Mouse (Mus musculus): ENCODE results near the gene Ltbp3.
"Not testable (repeated sequence)": the region's sequence is repeated elsewhere in the genome, so short reads cannot be mapped to it uniquely, and the experiment has no call there.

The Ltbp3 gene

DNA sequence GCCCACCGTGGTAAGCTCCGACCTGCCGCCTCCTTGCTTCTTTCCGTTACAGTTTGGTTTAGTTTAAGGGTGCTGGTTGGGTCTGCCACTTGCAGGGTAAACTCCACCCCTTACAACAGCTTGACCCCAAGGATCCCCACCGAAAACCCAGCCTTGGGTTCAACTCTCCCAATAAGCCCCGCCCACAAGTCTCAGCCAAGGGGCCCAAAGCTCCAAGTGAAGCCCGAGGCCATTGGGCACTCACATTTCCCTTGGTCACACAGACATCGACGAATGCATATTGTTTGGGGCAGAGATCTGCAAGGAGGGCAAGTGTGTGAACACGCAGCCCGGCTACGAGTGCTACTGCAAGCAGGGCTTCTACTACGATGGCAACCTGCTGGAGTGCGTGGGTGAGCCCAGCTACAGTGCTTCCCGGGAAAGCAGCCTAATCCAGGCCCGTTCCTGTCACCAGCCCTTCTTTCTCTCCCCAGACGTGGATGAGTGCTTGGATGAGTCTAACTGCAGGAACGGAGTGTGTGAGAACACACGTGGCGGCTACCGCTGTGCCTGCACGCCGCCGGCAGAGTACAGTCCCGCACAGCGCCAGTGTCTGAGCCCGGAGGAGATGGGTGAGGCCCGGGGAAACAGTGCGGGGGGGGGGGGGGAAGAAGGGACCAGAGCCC is 15.7 kb downstream of the Ltbp3 start:
- DNase-seq, result no peak

DNA sequence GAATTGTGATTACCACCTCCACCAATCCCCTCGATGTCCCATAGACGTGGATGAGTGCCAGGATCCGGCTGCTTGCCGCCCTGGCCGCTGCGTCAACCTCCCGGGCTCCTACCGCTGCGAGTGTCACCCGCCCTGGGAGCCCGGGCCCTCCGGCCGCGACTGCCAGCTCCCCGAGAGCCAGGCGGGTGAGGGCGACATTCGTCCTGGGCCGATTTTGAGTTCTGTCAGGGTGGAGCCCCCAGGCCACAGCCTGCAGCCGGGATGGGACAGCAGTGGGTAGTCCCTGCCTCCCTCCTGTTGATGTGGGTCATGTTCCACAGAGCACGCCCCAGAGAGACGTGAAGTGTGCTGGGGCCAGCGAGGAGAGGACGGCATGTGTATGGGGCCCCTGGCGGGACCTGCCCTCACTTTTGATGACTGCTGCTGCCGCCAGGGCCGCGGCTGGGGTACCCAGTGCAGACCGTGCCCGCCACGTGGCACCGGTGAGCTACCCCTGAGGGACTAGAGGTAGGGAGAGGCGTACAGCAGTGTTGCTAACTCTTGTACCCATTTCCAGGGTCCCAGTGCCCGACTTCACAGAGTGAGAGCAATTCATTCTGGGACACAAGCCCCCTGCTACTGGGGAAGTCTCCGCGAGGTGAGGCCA is 16.4 kb downstream of the Ltbp3 start:
- no peak for DNase-seq

DNA sequence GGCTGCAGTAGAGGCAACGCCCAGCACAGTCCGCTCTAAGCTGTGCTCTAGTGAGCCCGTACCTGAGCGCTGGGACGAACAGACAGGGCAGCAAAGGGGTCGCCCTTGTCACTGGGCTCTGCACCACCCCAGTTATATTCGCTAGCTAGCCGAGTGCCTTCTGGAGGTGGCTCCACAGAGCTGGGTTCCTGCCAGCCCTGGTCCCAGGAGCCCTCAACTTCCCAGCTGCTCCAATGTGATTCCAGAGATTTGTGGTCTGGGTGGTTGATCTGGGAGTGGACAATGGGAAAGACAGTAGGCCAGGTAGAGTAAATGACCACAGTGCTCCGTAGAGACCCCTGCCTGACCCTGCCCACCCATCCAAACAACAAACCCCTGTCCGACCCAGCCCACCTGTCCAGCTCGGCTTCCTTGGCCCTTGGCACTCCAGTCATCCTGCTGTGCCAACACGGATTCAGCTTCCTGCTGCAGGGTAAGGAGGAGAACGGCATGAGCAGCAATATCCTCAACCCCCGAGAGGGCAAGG is 18.2 kb downstream of the Ltbp3 start:
- DNase-seq, result no peak

DNA sequence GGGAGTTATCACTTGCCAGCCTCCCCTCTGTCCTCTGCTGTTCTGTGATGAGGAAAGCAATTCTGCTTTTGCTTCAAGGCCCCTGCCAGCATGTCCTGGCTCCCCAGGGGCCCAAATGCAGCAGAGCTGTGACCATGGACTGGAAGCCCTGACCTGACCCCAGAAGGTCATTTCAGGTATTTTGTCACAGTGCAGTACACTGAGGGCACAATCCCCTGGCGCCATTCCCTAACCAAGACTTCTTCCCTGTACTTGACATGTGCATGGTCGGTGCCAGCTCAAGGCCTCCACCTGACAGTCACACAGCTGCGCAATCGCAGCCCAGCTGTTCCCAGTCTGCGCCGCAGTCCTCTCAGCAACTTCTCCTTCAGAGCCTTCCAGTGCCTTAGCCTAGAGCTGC is 22.5 kb downstream of the Ltbp3 start:
- DNase-seq, result no peak

DNA sequence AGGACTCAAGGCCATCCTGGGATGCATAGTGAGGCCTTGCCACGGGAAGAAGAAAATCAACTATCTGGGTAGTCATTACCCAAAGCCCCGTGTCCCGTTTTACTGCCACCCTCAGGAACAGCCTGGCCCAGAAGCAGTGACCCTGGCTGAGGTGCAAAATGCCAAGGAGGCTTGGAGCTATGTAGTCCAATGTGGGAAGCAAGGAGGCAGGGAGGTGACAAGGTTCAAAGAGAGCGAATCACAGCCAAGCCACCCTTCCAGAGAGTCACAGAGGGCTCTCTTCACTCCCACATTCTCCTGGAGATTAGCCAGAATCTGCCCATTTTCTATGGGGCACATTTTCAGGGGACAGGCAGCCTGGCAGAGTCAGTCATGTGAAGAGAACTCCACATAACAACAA is 26.6 kb downstream of the Ltbp3 start:
- peak; percentile 37 for DNase-seq

DNA sequence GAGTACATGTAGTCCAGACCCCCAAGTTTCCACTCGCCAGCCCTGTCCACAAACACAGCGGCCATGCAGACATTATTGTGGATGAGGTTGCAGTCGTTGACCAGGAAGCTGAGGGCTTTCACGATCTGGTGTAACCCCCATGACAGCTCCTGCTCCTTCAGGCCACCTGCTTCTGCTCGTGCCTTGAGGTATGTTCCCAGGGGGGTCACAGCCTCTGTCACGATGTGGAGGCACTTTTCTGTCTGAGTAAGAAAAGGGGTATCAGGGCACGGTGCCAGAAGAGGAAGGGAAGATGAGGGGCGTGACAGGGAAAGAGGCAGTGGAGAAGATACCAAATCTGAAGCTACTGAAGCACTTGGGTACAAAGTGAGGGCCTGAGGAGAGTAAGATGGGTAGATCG is 29.6 kb downstream of the Ltbp3 start:
- DNase-seq, result no peak

DNA sequence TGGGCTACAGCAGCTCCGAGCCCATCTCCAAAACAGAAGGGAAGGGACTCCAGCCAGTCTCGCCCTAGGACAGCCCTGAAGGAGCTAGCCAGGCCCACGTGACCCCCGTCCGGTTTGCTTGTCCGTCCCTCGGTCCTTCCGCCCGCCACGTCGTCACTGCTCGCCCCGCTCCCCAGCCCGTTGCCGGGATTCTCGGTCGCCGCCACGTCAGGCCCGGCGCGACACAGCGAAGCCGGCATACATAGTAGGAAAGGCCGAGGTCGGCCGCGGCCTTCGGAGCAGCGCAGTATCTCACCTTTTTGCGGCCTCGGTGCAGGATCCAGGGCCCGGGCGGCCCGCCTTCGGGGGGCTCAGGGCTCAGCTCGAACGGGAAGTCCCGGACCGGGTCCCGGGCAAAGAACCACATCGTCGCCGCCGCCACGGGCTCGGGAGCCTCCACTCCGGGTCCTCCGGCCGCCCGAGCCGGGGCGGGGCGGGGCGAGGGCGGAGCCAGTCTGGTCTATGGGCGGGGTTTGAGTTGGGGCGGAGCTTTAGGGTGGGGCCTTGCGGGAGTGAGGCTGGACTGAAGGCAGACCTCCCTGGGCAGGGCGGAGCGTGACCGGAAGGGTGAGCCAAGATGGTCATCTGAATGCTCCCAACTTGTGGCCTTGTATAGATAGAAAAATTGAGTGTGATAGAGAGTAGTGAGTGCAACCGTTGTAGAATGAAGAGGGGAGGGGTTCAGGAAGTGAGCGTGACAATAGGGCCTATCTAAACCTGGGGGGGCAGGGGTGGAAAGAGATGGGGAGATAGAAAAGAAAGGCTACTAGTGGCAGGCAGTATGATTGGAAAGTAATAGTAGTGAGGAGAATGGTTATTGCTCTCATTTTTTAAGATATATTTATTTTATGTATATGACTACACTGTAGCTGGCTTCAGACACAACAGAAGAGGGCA is 30.5 kb downstream of the Ltbp3 start, which contains the start of gene Scyl1:
Gene Scyl1 (minus strand): TSS at position 495 of the 936 bp plus-strand sequence.
- DNase-seq, result peak; percentile 96

DNA sequence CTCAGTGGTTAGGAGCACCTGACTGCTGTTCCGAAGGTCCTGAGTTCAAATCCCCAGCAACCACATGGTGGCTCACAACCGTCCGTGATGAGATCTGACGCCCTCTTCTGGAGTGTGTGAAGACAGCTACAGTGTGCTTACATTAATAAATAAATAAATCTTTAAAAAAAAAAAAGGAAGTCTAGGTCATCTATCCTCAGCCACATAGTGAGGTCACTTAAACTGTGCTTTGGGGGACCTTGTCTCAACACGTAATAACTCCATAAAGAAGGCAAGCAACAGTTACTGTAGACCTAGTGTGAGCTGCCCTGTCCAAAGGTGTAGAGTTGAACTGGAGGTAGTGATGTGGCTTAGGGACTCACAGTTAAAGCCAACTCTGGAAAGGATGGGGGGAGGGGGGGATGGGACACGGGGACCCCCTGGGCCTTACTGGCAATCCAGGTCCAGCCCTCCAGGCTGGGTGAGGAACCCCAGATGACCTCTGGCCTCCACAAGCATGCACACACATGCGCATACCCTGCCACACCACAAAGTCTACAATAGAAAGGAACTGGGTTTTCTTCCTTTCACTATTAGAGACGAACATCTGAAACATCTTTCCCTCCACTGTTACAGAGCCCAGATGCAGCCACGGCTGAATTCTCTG is 36.8 kb downstream of the Ltbp3 start:
- DNase-seq, result no peak

DNA sequence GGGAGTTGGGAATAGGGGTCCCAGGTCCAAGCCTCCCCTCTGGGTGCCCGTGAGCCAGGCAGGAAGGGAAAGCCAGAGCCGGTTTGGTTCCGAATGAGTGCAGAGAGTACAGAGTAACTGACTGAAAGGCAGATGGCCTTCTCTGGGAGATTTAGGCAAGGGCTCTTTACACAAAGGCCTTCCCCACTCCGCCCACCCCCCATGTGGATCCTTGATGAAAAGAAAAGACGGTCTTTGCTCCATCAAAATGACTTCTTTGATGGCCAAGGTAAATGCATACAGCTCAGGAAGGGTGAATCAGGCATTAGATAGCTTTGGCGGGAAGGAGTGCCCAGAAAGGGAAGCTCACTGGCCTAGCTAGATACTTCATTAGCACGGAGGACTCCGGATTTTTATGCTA is 37.6 kb downstream of the Ltbp3 start:
- DNase-seq, result no peak

DNA sequence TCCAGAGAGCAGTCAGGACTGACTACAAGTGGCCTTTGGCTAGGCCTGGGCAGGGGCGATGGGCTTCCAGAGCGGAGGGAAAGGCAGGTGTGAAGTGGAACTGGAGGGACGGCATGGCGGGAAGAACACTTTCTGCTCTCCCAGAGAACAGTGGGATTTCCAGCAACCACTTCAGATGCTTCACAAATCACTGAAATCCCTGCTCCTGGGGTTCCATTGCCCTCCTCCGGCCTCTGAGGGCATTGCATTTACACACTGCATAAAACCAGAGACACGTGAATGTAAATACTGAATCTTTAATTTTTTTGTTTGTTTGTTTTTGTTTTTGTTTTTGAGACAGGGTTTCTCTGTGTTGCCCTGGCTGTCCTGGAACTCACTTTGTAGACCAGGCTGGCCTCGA is 39.5 kb downstream of the Ltbp3 start:
- DNase-seq, result no peak

DNA sequence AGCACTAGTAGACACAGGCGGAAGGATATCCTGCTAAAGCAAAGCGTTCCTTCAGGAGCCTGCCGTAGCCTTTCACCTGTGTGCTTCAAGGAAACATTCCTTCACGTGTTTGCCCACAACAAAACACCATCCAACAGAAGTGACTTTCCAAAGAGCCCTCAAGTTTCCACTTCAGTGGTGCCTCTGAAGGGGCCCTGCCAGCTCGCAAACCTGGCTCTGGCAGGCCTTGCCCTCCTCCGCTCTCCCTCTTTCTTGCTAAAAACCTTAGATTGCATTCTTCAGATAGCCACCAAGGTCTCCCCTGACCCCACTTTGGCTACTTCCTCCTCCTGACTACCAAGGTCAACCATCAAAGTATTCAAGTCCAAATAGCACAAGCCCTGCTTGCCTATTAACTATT is 40.8 kb downstream of the Ltbp3 start:
- DNase-seq, result no peak

DNA sequence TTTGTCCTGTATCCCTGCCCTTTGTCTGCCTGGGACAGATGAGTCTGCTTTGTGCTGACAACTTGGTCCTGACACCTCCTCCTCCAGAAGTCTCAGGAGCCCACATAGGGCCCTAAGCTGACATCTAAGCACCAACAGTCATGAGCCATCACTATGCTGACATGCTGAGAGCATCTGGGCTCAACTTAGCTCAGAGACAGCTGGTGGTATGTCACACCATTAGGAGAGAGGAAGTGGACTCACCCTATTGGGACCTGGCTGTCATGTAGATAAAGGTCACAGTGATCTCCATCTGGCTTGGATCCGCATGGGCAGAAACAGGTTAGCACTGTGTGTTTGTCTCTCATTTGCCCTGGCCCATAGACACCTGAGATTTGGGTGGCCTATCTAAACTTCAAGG is 41.4 kb downstream of the Ltbp3 start:
- DNase-seq, result no peak

DNA sequence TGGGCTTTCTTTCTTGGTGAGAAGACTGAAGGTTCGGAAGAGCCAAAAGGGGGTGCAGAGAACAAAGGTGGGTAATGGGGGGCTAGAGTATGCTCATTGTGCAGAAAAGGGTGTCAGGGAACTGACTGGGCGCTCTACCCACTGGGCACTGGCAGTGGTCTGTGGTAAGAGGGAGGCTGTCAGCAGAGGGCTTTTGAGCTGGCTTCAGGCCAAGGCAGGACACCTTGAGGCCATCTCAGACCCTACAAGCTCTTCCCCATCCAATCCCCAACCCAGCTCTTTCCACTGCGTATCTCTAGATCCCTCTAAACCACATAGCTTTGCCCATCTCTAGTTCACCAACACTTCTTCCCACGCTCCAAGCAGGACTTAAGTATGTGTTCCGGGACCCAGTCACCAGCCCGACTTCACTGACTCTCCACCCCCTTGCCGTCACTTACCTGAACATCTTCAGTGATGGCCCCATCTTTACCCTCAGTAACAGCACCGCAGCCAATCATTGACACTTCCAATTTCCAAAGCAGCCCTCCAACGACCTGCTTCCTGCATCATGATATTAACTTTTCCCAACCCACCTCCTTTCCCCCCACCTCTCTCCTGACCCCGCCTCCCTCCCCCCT is 44.4 kb downstream of the Ltbp3 start:
- DNase-seq, result no peak

DNA sequence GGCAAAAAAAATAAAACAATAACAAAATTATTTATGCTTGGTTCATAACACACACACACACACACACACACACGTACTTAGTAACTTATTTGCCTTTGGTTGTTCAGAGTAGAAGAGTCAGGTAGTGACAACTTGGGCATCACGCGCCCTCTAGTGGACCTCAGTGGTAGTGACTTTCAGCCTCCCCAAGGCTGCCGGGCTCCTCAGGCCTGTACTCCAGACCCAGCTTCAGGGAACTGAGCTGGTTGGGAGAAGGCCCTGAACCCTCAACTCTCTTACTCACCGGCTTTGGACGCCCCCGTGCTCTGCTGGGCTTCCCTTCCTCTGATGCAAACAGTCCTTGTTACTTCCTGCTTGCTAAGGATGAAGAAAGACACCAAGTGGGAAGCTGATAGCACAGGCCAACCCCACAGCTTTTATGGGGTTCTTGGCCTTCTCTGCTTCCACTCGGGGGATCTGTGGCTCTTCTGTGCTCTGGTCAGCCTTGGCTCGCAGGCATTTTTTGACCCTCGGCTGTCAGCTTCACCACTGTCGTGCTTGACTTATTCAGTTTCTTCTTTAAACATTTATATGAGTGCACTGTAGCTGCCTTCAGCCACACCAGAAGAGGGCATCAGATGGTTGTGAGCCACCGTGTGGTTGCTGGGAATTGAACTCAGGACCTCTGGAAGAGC is 45.9 kb downstream of the Ltbp3 start:
- DNase-seq, result peak; percentile 88

DNA sequence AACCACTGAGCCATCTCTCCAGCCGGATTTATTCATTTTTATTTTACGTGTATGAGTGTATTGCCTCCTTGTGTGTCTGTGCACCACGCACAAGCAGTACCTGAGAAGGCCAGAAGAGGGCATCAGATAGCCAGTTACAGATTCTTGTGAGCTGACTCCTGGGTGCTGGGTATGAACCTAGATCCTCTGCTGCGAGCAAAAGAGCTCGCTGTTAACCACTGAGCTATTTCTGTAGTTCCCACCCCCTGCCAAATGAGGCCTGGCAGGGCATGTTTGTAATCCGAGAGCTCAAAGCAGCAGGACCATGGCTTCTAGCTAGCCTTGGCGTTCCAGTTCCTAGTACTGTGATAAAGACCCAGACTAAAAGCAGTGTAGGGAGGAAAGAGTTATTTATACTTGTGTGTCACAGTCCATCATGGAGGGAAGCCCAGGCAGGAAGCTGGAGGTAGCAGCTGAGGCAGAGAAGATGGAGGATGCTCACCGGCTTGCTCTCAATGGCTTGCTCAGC is 46.5 kb downstream of the Ltbp3 start:
- DNase-seq, result peak; percentile 86

DNA sequence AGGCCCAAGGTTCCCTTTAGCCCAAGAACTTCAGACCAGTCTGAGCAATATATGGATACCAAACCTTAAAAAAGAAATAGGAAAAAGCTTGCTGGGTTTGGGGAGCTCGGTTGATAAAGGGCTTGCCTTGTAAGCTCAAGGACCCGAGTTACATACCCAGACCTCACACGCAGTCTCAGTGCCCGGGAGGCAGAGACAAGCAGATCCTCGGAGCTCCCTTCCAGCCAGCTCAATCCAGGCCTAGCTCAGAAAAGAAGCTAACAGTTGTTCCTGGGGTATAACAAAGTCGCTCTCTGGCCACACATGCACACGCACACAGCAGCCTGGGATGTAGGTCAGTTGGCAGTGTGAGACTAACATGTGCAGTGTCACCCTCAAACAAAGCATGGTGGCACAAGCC is 47.2 kb downstream of the Ltbp3 start:
- DNase-seq, result no peak

DNA sequence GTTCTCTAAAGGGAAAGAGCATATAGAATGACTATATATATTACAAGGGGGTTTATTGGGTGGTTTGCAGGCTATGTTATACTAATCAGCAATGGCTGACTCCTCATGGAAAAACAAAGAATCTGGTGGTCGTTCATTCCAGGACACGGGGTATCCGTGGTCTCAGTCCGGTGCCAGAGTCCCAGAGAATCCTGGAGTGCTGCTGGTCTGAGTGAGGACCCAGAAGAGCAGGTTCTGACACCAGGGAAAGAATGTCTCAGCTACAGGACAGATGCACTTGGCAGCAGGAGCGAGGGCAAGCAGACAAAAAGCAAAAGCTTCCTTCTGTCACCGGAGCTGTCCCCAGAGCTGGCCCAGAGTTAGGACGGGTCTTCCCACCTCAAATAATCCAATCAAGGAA is 47.9 kb downstream of the Ltbp3 start:
- no peak for DNase-seq

DNA sequence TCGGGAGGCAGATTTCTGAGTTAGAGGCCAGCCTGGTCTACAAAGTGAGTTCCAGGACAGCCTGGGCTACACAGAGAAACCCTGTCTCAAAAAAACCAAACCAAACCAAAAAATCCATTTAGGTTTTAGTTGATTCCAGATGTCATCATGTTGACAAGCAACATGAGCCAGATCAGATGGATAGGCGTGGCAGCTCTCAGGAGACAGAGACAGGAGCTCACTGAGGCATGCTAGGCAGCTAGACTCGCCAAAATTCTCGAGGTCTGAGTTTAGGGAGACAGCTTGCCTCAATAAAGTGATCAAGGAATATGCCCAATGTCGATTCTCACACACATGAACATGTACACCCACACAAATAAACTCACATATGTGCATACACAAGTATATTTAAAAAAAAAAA is 48.4 kb downstream of the Ltbp3 start:
- DNase-seq, result no peak

DNA sequence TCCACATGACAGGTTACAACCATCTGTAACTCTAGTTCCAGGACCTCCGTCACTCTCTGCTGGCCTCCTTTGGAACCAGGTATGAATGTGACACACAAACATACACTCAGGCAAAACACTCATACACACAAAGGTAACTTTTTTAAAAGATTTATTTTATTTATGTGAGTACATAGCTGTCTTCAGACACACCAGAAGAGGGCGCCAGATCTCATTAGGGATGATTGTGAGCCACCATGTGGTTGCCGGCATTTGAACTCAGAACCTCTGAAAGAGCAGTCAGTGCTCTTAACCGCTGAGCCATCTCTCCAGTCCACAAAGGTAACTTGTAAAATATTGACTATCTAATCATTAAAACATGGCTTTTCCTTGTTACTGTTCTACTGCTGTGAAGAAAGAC is 50.6 kb downstream of the Ltbp3 start:
- DNase-seq, result no peak

DNA sequence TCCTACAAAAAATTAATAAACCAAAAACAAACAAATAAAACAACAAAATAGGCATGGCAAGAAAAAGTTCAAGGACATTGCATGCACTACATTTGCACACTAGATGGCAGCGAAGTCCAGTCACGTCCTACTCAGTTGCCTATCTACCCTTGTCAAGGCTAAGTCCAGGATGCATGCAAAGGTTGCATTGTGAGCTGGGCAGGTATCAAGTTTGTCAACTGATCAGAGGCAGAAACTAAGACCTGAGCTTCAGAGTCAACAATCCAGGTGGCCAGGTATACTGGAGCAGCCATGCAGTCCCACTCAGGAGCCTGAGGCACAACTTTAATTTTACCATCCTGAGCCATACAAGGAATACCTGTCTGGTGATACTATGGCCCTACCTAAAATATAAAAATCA is 52.4 kb downstream of the Ltbp3 start:
- DNase-seq, result peak; percentile 73

DNA sequence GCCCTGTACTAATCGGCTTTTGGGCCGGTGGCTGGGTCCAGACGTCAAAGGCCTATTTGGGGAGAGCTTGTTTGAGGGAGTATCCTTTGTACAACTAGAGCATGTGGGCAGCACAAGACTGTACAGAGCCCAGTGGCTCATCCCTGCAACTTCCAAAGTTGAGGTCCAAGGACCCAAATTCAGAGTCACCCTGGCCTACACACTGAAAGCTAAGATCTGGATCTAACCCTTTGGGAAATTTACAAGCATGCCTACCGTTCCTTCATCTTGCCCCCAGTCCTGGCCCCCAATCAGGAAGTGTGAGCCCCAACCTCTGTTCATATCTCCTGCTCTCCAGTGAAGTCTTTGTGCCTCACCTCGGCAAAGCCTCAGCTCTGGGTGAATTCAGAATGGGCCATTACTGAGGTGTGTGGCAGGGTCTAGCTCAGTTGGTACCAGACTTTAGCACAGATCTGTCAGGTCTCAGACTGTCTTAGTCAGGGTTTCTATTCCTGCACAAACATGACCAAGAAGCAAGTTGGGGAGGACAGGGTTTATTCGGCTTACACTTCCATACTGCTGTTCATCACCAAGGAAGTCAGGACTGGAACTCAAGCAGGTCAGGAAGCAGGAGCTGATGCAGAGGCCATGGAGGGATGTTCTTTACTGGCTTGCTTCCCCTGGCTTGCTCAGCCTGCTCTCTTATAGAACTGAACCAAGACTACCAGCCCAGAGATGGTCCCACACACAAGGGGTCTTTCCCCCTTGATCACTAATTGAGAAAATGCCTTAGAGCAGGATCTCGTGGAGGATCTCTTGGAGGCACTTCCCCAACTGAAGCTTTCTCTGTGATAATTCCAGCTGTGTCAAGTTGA is 53.4 kb downstream of the Ltbp3 start:
- not testable (repeated sequence) for DNase-seq

All from kidney, adult 11 months (tissue).